Mouse (Mus musculus): ENCODE results near the gene Kcnh1.

Kcnh1 gene

DNA sequence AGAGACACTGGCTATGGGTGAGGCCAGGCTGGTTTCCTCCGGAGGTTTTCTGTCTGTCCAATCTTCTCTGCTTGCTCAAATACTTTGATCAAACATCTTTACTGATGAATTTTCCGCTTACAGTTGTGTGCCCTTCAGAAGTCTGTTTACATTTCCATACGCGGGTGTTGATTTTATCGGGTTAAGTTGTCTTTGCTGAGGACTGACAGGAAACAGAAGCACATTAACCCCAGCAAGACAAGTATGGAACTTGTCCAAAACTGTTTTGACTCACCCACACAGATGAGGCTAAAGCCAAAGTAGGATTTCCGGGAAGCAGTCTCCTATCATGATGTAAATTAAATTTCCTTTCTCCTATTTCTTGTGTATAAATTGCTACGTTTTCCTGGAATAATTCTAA is 286.1 kb downstream of the Kcnh1 start:
- no peak for DNase-seq

DNA sequence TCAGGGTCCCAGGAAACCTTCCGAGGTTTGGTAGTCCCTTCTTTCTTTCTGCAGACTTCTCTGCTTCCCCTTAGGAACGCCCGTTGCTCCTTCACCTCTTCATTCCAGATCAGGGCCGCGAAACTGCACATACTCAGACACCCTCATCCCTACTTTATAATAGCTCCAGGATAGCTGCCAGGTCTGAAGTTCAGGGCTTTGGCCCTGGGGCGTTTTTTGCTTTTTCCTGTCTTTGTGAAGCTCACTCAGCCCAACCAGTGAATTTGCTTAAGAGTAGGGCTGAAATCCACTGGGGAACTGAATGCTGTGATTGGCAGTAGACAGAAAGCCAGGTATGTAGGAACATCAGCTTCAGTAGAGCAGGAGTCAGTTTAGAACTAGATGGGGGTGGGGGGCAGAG is 287.0 kb downstream of the Kcnh1 start:
- no peak for DNase-seq

DNA sequence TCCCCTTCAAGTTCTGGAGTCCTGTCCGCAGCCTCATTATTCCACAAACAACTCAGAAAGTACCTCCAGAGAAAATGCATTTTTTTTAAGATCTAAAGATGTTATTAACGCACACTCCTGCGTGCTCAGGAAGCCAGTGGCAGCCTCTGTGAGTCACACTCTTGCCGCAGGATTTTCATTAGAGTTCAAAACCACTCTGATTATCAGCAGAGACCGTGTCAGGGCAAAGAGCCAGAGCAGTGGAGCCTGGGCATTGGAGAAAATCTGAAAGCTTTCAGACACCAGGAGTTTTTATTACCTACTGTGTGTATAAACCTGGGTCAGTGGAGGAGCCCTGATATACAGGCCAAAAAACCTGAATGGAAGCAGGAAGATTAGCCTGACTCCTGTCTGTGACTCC is 287.6 kb downstream of the Kcnh1 start:
- DNase-seq, result no peak

DNA sequence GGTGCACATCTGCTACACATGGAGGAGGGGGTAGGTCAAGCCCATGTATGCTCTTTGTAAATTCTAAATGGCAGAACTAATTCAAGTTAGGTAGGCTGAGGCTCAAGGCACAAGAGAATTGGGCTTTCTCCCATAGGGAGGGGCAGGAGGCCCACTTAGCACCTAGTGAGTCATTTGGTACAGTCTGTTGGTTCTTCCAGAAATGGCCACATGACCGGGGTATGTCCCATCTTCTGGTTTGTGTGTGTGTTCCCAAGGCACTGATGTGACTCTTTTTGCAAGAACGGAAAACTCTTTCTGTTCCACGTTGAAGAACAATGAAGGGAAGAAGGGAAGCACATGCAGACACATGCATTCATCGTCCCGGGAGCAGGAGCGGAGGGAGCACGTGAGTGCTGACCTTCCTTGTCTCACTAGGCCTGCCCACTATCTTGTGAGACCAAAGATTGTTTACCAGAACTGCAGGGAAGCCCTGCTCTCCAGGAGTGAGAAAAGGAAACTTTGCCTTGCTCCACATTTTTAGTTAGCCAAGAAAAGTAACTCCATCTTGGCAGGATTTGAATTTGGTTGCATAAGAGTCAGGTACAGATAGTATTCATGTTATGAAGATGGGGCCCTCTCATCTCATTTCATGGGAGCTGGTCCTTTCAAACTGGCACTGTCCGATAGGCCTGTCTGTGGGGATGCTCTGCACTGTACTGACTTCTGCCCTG is 289.7 kb downstream of the Kcnh1 start:
- peak; percentile 61 for DNase-seq

DNA sequence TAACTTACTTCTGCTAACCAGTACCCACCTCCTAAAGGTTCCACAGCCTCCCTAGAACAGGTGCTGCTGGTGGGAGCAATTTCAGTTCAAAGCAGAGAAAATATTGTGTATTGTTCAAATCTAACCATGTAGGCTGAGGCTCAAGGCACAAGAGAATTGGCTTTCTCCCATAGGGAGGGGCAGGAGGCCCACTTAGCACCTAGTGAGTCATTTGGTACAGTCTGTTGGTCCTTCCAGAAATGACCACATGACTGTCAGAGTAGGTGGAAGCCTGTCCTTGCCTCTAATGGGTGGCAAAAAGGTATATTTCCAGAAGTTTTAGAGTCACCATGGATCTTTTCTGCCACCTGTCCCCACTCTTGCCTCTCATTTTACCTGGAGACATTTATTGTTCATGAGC is 290.9 kb downstream of the Kcnh1 start:
- no peak for DNase-seq

DNA sequence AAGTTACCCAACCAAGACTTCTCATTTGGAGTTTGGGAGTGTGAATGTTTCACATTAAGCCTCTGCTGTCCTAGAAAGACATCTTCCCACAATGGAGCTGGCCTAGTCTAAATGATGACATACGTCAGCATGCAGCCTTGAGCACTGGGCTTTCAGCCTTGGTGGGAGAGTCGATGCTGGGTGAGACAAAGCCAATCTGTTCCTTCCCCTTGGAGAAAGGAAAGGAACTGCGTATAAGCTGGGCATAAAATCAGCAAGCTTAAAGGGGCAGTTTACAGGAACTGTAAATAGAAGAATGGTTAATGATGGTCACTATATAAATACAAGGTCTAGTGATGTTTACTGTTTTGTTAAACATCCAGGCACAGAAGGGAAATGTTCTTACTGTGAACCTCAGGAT is 294.5 kb downstream of the Kcnh1 start:
- DNase-seq, result no peak

DNA sequence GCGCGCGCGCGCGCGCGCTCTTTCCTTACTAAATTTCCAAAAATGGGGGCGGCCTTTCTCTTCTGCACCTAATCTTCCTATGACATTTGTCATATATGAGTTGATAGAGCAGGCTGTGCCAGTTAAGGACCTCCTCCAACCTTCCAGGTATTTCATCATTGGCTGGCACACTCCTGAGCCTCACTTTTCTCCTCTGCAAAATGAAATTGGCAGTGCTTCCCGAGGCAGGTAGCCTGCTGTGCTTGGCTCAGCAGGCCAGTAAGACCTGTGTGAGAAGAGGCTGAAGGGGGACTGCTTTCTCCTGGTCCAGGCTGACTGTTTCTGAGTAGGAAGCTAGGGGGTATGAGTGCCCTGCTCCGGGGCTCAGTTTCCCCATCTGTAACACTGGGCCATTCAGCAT is 297.0 kb downstream of the Kcnh1 start:
- no peak for DNase-seq

DNA sequence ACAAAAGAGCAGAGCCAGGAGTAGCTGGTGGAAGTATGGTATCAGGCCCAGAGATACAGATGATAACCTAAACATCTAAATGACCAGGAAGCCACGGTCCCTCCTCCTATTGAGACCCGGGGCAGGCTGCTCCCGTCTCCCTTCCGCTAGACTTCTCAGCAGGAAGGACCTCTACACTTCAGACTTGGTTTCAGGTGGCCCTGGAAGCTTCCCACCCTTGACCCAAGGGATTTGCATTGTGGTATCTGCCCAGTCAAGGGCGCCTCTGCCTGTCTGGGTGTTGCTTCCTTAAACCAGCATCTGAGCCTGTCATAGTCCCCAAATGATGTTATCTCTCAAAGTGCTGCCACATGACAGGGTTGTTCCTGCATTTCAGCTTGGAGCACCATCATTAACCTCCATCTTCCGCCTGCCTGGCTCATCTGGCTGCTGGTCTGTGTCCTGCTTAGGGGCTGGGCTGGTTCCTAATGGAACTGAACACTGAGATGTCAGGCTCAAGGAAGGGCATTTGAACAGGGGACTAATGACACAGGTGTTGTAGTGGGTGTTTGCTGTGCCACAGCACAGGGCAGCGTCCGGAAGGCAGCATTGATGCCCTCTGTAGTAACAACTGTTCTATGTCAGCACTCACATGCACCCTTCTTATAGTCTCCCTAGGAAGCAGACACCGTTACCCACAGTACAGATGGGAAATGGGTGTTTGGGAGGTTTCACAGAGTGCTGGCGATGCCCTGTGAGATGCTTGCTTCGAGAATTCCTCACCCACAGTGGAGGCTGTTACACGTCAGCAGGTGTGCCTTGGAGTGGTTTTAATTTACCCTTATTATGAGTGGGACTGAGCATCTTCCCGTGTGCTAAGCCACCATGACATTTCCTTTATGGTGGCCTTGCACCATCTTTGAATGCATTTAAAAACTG is 299.6 kb downstream of the Kcnh1 start:
- DNase-seq, result no peak

DNA sequence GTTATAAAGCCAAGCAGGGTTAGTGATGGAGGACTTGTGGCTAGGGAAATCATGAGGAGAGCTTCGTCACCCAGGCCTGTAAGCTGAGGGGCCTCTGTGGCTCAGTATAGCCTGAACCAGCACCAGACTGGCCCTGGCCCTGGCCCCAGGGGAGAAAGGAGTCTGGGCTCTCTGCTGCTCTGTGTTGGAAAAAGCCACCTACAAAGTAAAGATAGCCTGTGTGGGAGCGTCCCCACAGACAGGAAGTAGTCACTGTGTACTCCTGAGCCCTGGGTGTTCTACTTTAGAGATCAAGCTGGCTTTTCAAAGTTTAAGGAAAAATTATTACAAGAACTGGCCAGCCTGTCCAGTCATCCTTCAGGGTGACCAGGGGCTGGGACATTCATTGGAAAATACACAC is 306.9 kb downstream of the Kcnh1 start:
- peak; percentile 54 for DNase-seq

DNA sequence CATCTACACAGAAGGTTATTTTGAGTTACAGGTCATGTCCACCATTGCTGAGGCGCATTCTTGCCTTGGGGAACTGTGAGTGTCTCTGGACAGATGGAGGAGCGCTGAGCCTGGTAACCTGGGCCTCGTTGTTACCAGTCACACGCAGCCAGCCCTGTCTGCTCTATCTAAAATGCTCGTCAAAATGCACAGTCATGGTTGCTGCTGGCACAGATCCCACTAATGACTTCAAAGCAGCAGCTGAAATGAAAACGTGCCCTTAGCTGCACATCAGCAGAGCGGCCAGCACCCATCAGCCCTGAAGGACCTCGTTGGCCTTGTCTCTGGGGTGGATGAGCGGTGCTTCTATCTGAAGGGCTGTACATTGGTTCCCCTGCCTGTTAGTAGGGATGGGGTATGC is 311.4 kb downstream of the Kcnh1 start:
- DNase-seq, result no peak

DNA sequence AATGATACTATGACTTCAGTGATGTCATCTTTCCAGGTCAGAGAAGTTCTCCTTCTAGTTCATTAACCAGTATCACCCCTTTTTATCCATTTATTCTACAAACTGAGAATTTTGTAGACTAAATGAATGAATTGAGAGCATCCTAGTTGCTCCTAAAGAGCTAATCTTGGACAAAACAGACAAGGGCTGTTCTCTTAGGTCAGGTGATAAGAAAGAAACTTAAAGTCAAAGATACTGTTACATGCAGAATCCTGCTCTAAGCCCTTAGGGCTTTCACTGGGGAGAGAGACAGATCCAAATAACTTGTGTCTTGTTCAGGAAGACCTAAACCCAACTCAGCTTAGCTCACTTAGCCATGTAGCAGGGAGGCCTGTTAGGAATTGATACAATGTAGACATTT is 312.3 kb downstream of the Kcnh1 start:
- no peak for DNase-seq

DNA sequence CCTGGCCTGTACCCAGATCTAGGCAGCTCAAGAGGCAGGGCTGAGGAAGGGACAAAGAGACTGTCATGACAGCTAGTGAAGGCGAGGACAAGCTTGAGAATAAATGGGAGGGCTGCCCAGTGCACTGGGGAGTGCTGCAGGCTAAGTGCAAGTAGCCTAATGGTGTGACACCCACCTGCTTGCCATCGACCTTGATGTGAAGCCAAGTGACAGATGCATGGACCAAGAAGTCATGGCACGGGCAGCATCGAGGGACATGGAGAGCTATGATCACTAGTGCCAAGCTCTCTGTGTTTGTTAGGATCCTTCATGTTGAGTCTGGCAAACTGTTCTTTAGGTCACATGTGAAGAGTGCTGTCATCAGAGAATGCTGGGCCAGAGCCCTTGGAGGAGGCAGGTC is 313.1 kb downstream of the Kcnh1 start:
- no peak for DNase-seq

DNA sequence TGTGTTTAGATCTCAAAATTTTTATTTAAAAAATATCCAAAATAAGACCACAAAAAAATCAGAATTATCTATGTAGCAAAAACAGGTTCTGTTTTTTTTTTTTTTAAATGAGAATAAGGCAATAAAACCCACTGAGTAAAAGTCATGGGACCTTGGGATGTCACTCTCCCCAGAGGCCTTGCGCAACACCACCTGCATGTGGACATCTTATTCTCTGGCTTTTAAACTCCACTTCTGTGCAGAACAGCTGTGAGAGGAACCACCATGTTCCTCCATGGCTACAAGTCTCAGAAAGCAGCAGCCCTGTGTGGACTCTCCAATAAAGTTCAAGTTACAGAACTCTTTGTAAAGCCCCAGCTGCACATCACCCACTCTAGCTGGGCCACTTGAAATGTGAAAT is 322.2 kb downstream of the Kcnh1 start:
- no peak for DNase-seq

DNA sequence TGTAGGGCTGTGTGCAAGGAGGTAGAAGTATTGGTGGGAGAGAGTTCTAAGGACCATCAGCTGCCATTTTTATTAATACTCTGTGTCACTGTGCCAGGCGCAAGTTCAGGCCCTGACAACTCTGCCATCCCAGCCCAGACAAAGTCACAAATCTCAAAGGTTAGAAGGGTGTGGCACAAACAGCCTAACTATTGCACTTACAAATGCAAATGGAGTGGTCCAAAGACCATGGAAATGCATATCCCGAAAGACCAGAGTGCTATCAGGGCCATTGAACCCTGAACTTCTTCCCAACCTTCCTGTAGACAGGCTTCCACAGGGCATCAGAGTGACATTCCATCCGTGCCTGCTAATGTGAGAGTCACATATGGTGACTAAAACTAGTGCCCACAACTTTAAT is 324.8 kb downstream of the Kcnh1 start:
- no peak for DNase-seq

DNA sequence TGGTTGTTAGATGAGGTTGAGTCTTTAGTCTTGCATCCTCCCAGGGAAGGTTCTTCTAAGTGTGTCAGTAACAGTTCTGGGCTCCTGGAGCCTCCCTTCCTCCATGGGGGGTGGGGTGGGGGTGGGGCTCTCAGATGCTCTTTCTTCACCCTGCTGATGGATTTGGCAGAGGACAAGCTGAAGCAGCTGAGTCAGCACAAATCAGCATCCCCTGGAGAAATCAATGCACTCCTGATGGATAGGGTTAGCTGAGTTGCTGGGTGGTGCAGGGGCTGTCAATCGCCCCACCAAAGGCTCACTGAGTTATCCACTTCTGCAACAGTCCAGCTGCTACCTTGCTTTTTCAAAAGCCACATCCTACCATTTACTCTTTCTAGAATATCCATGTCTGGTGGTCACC is 329.1 kb downstream of the Kcnh1 start:
- no peak for DNase-seq

DNA sequence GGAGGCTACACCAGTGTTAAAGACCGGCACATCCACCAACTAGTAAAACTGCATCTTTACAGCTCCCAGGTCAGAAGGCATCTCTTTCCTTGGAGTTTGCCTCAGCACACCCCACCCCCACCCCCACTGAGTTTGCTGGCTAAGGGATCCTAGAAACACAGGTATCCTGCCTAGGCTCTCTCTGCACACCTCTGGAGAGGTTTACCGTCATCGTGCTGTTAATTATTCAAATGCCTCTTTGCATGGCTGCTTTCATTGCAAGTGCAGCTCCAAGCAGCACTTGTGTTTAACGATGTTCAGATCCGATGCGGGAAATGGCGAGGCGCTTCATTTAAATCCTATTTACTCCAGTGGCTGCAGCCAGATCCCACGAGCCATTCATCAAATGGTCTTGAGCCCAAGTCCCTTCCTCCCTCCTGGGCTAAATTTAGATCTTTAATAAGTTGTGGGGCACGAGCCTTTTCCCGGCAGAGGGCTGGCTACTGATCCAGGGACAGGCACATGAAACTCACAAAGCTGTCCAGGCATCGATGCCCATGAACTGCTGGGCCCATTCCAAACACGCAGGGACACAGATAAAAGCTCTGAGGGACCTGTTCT is 330.4 kb downstream of the Kcnh1 start:
- DNase-seq, result no peak

DNA sequence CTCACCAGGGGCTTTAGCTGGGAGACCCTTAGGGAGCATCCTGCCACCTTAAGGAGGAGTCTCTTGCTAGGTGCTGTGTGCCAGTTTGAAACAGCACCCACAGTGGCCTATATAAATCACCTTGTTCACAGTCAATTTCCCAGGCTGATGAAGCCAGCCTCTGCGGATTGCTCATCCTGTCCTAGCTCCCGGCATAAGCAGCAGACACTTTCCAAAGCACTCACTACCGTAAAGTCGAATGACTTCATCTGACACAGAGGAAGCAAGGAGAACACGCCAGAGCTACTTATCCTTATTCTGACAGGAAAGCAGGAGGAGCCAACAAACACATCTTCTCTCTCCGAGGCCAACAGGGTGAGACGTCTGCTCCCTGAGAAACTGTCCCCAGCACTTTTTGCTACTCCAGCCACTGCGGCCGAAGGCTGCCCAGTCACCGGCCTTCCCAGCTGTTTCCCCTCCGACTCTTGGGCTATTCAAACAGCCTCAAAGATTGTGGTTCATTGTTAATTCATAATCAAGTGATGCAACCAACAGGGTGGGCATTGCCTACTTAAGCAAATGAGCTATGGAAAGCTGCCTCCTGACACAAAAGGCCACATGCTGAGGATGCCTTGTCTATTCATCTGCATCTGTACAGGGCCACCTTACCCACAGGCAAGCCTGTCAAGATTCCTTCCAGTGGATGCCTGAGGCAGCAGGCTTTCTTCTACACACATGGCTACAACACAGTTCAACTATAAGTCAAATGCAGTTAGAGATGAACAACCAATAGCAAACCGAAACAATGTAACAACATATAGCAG is 332.0 kb downstream of the Kcnh1 start:
- DNase-seq, result peak; percentile 46

DNA sequence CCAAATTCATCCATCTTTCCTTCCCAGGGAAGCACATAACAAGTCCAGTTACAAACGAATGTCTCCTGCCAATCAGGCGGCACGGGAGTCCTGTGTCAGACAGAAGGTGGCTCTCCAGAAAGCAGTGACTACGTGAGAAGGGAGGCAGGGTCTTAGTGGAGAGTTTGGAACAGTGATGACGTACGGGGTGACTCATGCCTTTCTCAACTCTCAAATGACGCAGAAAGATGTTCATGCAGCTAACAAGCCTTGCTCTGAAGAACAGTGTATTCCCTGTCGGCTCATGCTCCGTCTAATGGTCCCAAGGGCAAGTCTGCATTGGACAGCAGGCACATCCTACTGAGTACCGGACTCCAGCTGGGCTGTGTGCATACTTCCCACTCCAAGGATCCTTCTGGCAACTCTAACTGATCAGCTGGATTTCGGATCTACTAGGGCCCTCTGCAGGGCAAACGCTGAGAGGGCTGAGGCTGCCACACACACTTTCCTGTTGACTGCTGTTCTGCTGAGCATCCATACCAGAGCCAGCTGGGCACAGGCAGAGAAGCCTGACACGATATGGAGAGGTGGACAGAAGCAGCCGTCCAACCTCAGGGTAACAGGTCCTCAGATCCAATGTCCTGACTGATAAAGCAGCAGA is 335.3 kb downstream of the Kcnh1 start:
- peak; percentile 35 for DNase-seq

DNA sequence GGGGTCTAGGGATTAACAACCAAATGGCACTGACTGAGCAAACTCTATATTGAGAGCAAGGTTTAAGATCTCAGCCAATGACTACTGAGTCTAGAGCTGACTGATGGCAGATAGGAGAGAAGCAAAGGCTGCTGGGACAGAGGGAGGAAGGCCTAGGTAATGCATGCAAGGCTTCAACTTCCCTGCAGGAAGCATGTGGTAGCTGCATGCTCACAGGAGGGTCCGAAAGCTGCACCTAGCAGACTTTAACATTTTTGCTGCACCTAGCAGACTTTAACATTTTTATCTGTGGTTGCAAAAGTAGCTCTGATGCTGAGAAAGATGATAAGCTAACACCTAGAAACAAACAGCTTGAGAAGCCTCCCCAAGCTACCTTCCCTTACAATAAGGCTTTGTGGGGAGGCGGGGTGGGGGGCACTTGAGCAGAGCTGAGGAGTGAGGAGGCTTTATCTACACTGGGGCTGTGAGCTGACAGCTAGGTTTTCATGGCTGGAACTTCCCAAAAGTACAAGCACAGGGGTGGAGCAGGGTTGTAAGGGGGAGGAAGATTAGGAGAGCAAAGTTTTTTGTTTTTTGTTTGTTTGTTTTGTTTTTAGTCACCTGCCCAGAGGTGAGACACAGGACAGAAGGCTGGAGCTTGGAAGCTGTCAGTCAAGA is 341.0 kb downstream of the Kcnh1 start:
- no peak for DNase-seq

DNA sequence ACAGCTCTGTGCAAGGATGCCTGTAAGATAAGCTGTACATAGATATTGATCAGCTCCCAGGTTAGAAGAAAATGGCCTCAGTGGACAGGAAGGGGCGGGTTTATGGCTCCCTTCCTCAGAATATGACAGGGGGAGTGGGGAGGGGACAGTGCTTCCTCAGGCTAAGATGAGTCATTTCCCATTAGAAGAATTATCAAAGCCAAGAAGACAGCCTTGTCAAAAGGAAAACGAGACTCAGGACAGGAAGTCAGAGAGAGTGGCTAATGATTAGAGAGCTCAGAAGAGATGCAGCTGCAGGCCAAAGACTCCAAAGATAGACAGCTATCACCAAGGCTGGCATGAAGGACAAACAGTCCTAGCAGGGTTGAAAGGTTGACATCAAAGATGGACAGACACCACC is 341.6 kb downstream of the Kcnh1 start:
- DNase-seq, result no peak

DNA sequence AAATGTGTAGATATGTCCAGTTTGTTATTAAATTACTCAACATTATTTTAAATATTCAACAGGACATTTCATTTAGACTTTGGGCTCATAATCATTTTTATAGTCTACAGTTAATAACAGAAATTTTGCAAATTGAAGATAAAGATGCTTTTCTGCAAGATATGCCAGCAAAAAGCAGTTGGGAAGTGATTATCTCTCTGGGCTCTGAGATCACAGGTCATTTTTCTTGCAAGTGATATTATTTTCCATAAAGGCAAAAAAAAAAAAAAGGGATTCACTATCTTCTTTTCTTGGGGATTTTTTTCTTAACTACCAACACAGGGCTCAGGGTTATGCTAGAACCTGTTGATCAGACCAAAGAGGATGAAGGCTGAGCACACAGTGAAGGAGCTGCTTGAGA is 342.4 kb downstream of the Kcnh1 start:
- DNase-seq, result no peak

DNA sequence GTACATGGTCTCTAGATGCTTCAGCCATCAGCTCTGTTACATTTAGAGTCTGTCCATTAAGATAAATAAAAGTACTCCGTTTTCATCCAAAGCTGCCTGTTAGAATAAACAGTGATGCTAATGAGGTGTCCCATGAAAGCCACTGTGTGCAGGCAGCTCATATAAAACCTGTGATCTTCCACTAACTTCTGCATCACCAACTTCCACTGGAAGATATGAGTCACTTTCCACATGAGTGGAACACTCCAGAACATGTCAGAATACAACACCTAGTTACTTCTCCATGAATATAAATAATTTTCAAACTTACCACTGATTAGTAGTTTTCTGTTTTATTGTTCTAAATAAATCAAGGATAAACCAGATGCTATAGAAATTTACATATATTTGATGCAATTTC is 345.9 kb downstream of the Kcnh1 start:
- no peak for DNase-seq

Data from right cerebral cortex, adult 18-20 months (tissue).